Mouse (Mus musculus): ENCODE measurements around the gene Usp27x. TPM values are rescaled to one million over a fixed set of nuclear protein-coding genes. Genes with fewer than 3 reads are reported as not detected.
A peak's percentile ranks its signal among the peaks of the same experiment; 100 is the strongest.

The Usp27x gene
- polyA plus RNA-seq, 1 experiment from 2014 or later = 0.35 TPM

DNA sequence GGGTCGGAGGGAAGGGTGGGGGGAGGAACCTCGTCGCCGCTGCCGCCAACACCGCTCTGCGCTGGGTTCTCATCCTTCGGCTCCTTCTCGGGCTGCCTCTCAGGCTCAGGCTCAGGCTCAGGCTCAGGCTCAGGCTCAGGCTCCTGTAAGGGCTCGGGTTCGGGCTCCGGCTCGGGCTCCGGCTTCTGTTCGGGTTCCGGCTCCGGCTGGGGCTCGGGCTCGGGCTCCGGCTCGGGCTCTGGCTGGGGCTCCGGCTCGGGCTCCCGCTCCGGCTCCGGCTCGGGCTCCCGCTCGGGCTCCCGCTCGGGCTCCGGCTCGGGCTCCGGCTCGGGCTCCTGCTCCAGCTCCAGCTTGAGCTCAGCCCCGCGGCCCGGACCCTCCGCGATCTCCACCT is 311 bp downstream of the Usp27x start:
- Histone ChIP-seq H3K9ac (ENCODE audit: low read depth, low read length) (peak overlapping the region; percentile 74), H3K9me3 (ENCODE audit: control insufficient read depth, low read length) (no peaks in the 10 kb centered on the region), H3K4me1 (ENCODE audit: control insufficient read depth, insufficient read depth, low read length) (no peaks in the 10 kb centered on the region), H3K36me3 (ENCODE audit: control insufficient read depth, insufficient read depth, low read length) (no peaks in the 10 kb centered on the region), H3K27ac (replicated peaks; ENCODE audit: low read depth, low read length) (peak overlapping the region; percentile 91), H3K4me3 (ENCODE audit: low read depth, low read length) (peak overlapping the region; percentile 56), H3K4me2 (ENCODE audit: low read depth, low read length) (peak overlapping the region; percentile 71), H3K27me3 (replicated peaks; ENCODE audit: control insufficient read depth, insufficient read depth, low read length) (no peaks in the 10 kb centered on the region)
- WGBS = 12% methylated on average over 3 of the region's 40 CpGs
- DNase-seq (ENCODE audit: low spot score) (no peak), ATAC-seq (ENCODE audit: low read depth) (peak; percentile 28; the same call in 1 of the 2 replicates)

- Histone ChIP-seq H3K36me3 (ENCODE audit: control insufficient read depth, insufficient read depth, low read length) (no peaks in the 10 kb centered on the region), H3K9me3 (ENCODE audit: control insufficient read depth, low read length) (no peaks in the 10 kb centered on the region), H3K4me2 (ENCODE audit: low read depth, low read length) (no peak overlapping the region), H3K27me3 (replicated peaks; ENCODE audit: control insufficient read depth, insufficient read depth, low read length) (no peaks in the 10 kb centered on the region), H3K9ac (ENCODE audit: low read depth, low read length) (no peak overlapping the region), H3K4me3 (ENCODE audit: low read depth, low read length) (no peak overlapping the region), H3K4me1 (ENCODE audit: control insufficient read depth, insufficient read depth, low read length) (no peaks in the 10 kb centered on the region), H3K27ac (replicated peaks; ENCODE audit: low read depth, low read length) (no peak overlapping the region)
- 40% methylated on average over 2 of the region's 2 CpGs for WGBS
- no peak for ATAC-seq (ENCODE audit: low read depth)
- DNase-seq (ENCODE audit: low spot score) = no peak
Observed at GRCm38 (mm10) chrX:7325455-7325854, 50.2 kb downstream of the Usp27x start.

- H3K9me3 ChIP-seq (ENCODE audit: control insufficient read depth, low read length) = no peaks in the 10 kb centered on the region
- H3K36me3 ChIP-seq (ENCODE audit: control insufficient read depth, insufficient read depth, low read length) = no peaks in the 10 kb centered on the region
- no peak overlapping the region for H3K9ac ChIP-seq (ENCODE audit: low read depth, low read length)
- no peak for ATAC-seq (ENCODE audit: low read depth)
- peak; percentile 48 for DNase-seq (ENCODE audit: low spot score)
- H3K4me1 ChIP-seq (ENCODE audit: control insufficient read depth, insufficient read depth, low read length) = no peaks in the 10 kb centered on the region
- H3K4me2 ChIP-seq (ENCODE audit: low read depth, low read length) = no peak overlapping the region
- H3K4me3 ChIP-seq (ENCODE audit: low read depth, low read length) = no peak overlapping the region
- H3K27ac ChIP-seq (replicated peaks; ENCODE audit: low read depth, low read length) = no peak overlapping the region
- no peaks in the 10 kb centered on the region for H3K27me3 ChIP-seq (replicated peaks; ENCODE audit: control insufficient read depth, insufficient read depth, low read length)
- WGBS = 14% methylated on average over 7 of the region's 7 CpGs
Observed at GRCm38 (mm10) chrX:7322288-7322687, 53.3 kb downstream of the Usp27x start.

Other genes with a start within 250 kb of the Usp27x start
- 36.0 and 42.1 TPM in 2 replicates for gene Clcn5, start 56.5 kb downstream of the Usp27x start, polyA plus RNA-seq (2014; fragmentation: Nextera tagmentation; extraction: Ambion mirVana)
- not detected in 2 replicates for gene Foxp3, start 197.8 kb upstream of the Usp27x start, polyA plus RNA-seq (2014; fragmentation: Nextera tagmentation; extraction: Ambion mirVana)
- 1.8 and 2.1 TPM in 2 replicates for gene Ppp1r3f, start 198.5 kb upstream of the Usp27x start, polyA plus RNA-seq (2014; fragmentation: Nextera tagmentation; extraction: Ambion mirVana)
- 22.6 and 27.2 TPM in 2 replicates for gene Ccdc22, start 229.7 kb upstream of the Usp27x start, polyA plus RNA-seq (2014; fragmentation: Nextera tagmentation; extraction: Ambion mirVana)
- 0.04 and 0.08 TPM in 2 replicates for gene Cacna1f, start 231.3 kb upstream of the Usp27x start, polyA plus RNA-seq (2014; fragmentation: Nextera tagmentation; extraction: Ambion mirVana)

All from embryonic facial prominence, embryonic 14.5 days (tissue).